Mouse (Mus musculus) midbrain, embryonic 15.5 days (tissue): ENCODE results near the gene Scrg1. TPM values are rescaled to one million over a fixed set of nuclear protein-coding genes. Genes with fewer than 3 reads are reported as not detected.
"Not testable (repeated sequence)": the region's sequence is repeated elsewhere in the genome, so short reads cannot be mapped to it uniquely, and the experiment has no call there.

Experiments
- ATAC-seq: fragments of 200-750 bp; cut with Nextera tagmentation; replicated peaks from 2 replicates; pipeline ENCODE4 v1.8.0; 2017; ENCODE audit warnings: moderate TSS enrichment
- H3K27ac ChIP-seq: fragments of 300-500 bp; sonication (generic); 2 replicates; pipeline ENCODE4 v1.5.1; 2015; ENCODE audit warnings: mild to moderate bottlenecking, inconsistent platforms
- H3K27me3 ChIP-seq: fragments of 300-500 bp; sonication (generic); replicated peaks from 2 replicates; pipeline ENCODE4 v1.6.1; 2015; ENCODE audit warnings: inconsistent platforms
- H3K36me3 ChIP-seq: fragments of 300-500 bp; sonication (generic); replicated peaks from 2 replicates; pipeline ENCODE4 v1.6.1; 2015; ENCODE audit warnings: inconsistent platforms
- H3K4me1 ChIP-seq: fragments of 300-500 bp; sonication (generic); 2 replicates; pipeline ENCODE4 v1.6.1; 2015; ENCODE audit warnings: inconsistent platforms
- H3K4me2 ChIP-seq: fragments of 300-500 bp; sonication (generic); 2 replicates; pipeline ENCODE4 v1.6.1; 2015; ENCODE audit warnings: inconsistent platforms, mild to moderate bottlenecking, moderate library complexity
- H3K4me3 ChIP-seq: fragments of 300-500 bp; sonication (generic); 2 replicates; pipeline ENCODE4 v1.5.1; 2015; ENCODE audit warnings: mild to moderate bottlenecking, inconsistent platforms
- H3K9ac ChIP-seq: fragments of 300-500 bp; sonication (generic); 2 replicates; pipeline ENCODE4 v1.6.1; 2015; ENCODE audit warnings: mild to moderate bottlenecking, inconsistent platforms
- H3K9me3 ChIP-seq: fragments of 300-500 bp; sonication (generic); 2 replicates; pipeline ENCODE4 v1.6.1; 2016; ENCODE audit warnings: inconsistent platforms
- WGBS: fragments of 180-500 bp; shearing (Covaris S2); methylation state at CpG from one replicate; pipeline ENCODE4 v1.1.7; 2015; ENCODE audit warnings: mixed read lengths; 5-methylcytosine and 5-hydroxymethylcytosine counted together
- polyA plus RNA-seq: library from polyadenylated mRNA; unstranded; fragments of >200 nt; fragmentation: Nextera tagmentation; extraction: Ambion mirVana; gene quantifications from 2 replicates; pipeline ENCODE4 v1.2.1, GENCODE M21; 2015

The Scrg1 gene
- 8.1 and 8.5 TPM in 2 replicates for polyA plus RNA-seq

DNA sequence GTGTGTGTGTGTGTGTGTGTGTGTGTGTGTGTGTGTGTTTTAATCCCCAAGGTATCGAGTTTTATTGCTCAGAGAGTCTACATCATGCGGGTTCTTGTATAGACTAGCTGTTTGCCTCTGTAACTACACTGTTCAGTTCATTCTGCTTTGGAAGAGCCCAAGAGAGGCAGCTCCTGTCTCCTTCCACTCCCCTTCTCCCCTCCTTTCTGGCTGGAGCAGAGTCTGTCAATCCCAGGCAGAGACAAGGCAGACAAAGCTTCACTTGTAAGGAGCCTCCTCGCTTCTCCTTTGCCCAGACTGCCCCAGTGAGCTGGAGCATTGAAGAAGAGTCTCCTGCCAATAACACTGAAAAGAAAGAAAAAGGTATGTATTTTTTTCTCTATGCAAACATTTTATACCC lies at the start of gene Scrg1:
TSS of gene Scrg1 (plus strand) at position 159 of the 400 bp plus-strand sequence.
- no peaks in the 10 kb centered on the region for H3K27me3 ChIP-seq
- no peak within 1 kb of the TSS for H3K27ac ChIP-seq
- 0 out of 2 replicates have a peak, but pooled peaks have one; percentile 60 for ATAC-seq
- no peak within 1 kb of the TSS for H3K4me2 ChIP-seq
- WGBS, result 70% methylated on average over 3 of the region's 3 CpGs
- no peaks in the 10 kb centered on the region for H3K4me1 ChIP-seq
- no peak within 1 kb of the TSS for H3K4me3 ChIP-seq
- no peak within 1 kb of the TSS for H3K9ac ChIP-seq
- H3K9me3 ChIP-seq, result no peaks in the 10 kb centered on the region
- no peaks in the 10 kb centered on the region for H3K36me3 ChIP-seq

GRCm38 (mm10) chr8:57406366-57406765 lies 49.4 kb upstream of the Scrg1 start:
- H3K9me3 ChIP-seq, result no peaks in the 10 kb centered on the region
- no peak overlapping the region for H3K27ac ChIP-seq
- no peaks in the 10 kb centered on the region for H3K36me3 ChIP-seq
- H3K4me2 ChIP-seq, result no peak overlapping the region
- peaks cover 4% of the 10 kb centered on the region for H3K27me3 ChIP-seq
- no peak for ATAC-seq
- H3K4me1 ChIP-seq, result peaks cover 14% of the 10 kb centered on the region
- H3K4me3 ChIP-seq, result no peak overlapping the region
- WGBS, result 84% methylated on average over 4 of the region's 4 CpGs
- H3K9ac ChIP-seq, result no peak overlapping the region

GRCm38 (mm10) chr8:57409333-57409732 lies 46.4 kb upstream of the Scrg1 start:
- Histone ChIP-seq H3K4me1 (peaks cover 14% of the 10 kb centered on the region), H3K4me2 (no peak overlapping the region), H3K4me3 (no peak overlapping the region), H3K9me3 (no peaks in the 10 kb centered on the region), H3K9ac (no peak overlapping the region), H3K36me3 (no peaks in the 10 kb centered on the region), H3K27ac (no peak overlapping the region), H3K27me3 (peaks cover 4% of the 10 kb centered on the region)
- 27% methylated on average over 2 of the region's 2 CpGs for WGBS
- ATAC-seq, result 0 out of 2 replicates have a peak, but pooled peaks have one; percentile 12

DNA sequence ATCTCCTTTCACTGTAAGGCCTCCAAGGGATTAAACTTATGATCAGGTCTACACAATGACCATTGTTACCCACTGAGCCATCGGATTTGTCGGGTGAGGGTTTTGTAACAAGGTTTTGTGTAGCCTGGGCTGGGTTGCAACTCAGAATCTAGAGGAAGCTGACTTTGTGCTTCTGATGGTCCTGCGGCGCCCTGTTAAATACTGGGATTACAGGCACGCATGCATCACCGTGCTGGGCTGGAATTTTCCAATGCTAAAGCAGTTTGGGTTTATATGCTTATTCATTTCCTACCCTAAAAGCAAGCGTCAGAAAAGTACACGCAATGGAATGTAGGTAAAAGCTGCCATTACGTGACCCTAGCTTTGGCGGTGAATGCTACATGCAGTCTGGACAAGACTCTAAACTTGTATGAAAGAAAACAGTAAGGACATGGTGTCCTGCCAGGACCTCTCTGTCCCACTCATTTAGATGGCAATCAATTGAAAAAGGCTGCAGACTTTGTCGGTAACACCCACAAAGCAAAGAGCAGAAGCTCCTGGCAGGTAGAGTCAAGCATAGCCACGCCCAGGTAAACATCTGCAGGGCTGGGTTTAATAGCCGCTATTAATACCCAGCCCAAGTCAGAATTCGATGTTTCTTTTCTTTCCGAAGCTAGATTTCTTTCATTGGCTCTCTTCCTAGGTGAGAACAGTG lies 45.8 kb upstream of the Scrg1 start:
- peak; percentile 46 for ATAC-seq

GRCm38 (mm10) chr8:57410473-57410863 lies 45.3 kb upstream of the Scrg1 start:
- Histone ChIP-seq H3K27me3 (peaks cover 4% of the 10 kb centered on the region), H3K4me1 (peaks cover 14% of the 10 kb centered on the region), H3K9ac (no peak overlapping the region; the same call in 1 of the 2 replicates), H3K4me3 (peak overlapping the region; percentile 16), H3K36me3 (no peaks in the 10 kb centered on the region), H3K27ac (peak overlapping the region; percentile 6; the same call in 1 of the 2 replicates), H3K4me2 (peak overlapping the region; percentile 45), H3K9me3 (no peaks in the 10 kb centered on the region)
- WGBS, result 3% methylated on average over 16 of the region's 16 CpGs
- peak; percentile 81 for ATAC-seq

More for the DNA sequence above, 45.8 kb upstream of the Scrg1 start:
- Histone ChIP-seq H3K9ac (no peak overlapping the region; the same call in 1 of the 2 replicates), H3K27me3 (peaks cover 4% of the 10 kb centered on the region), H3K9me3 (no peaks in the 10 kb centered on the region), H3K27ac (peak overlapping the region; percentile 6; the same call in 1 of the 2 replicates), H3K4me1 (peaks cover 14% of the 10 kb centered on the region), H3K4me2 (peak overlapping the region; percentile 45), H3K36me3 (no peaks in the 10 kb centered on the region), H3K4me3 (peak overlapping the region; percentile 16)
- 10% methylated on average over 15 of the region's 15 CpGs for WGBS

- H3K4me1 ChIP-seq, result peaks cover 14% of the 10 kb centered on the region
- no peak overlapping the region for H3K4me2 ChIP-seq
- H3K9me3 ChIP-seq, result no peaks in the 10 kb centered on the region
- WGBS, result 83% methylated on average over 6 of the region's 6 CpGs
- no peaks in the 10 kb centered on the region for H3K36me3 ChIP-seq
- H3K9ac ChIP-seq, result no peak overlapping the region
- peaks cover 4% of the 10 kb centered on the region for H3K27me3 ChIP-seq
- H3K4me3 ChIP-seq, result no peak overlapping the region
- no peak for ATAC-seq
- no peak overlapping the region for H3K27ac ChIP-seq
These were observed 44.4 kb upstream of the Scrg1 start for GRCm38 (mm10) chr8:57411366-57411765.

DNA sequence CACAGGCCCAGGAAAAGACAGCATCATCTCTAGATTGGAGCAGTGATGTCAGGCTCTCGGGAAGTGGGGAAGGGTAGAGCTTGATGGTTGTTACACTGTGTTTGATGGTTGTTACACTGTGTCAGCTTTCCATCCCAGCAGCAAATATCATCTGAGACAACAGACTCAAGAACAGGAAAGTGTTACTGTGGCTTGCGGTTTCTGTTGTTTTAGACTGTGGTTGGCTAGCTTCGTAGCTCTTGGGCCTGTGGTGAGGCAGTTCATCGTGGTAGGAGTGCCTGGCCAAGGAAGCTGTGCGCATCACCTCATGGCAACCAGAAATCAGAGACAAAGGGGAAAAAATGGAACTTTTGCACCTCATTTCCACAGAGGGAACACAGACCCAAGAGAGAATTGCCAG lies 38.9 kb upstream of the Scrg1 start:
- Histone ChIP-seq H3K4me3 (no peak overlapping the region), H3K36me3 (no peaks in the 10 kb centered on the region), H3K4me1 (no peaks in the 10 kb centered on the region), H3K4me2 (no peak overlapping the region), H3K27me3 (no peaks in the 10 kb centered on the region), H3K9me3 (no peaks in the 10 kb centered on the region), H3K9ac (no peak overlapping the region), H3K27ac (no peak overlapping the region)
- WGBS, result 93% methylated on average over 5 of the region's 5 CpGs
- no peak for ATAC-seq

GRCm38 (mm10) chr8:57426074-57426473 lies 29.6 kb upstream of the Scrg1 start:
- Histone ChIP-seq H3K9me3 (no peaks in the 10 kb centered on the region), H3K36me3 (no peaks in the 10 kb centered on the region), H3K4me3 (no peak overlapping the region), H3K4me2 (no peak overlapping the region), H3K4me1 (0 out of 2 replicates have a peak, but pooled peaks cover 4% of the 10 kb centered on the region), H3K27me3 (peaks cover 10% of the 10 kb centered on the region; the same call in 1 of the 2 replicates), H3K9ac (no peak overlapping the region), H3K27ac (no peak overlapping the region)
- no peak; the same call in 1 of the 2 replicates for ATAC-seq
- WGBS, result 18% methylated on average over 3 of the region's 3 CpGs

GRCm38 (mm10) chr8:57427581-57428366 lies 27.9 kb upstream of the Scrg1 start:
- Histone ChIP-seq H3K4me3 (no peak overlapping the region), H3K4me2 (no peak overlapping the region), H3K27ac (no peak overlapping the region), H3K27me3 (peaks cover 10% of the 10 kb centered on the region; the same call in 1 of the 2 replicates), H3K4me1 (0 out of 2 replicates have a peak, but pooled peaks cover 4% of the 10 kb centered on the region), H3K36me3 (no peaks in the 10 kb centered on the region), H3K9ac (no peak overlapping the region), H3K9me3 (no peaks in the 10 kb centered on the region)
- WGBS, result 65% methylated on average over 18 of the region's 18 CpGs
- no peak for ATAC-seq

DNA sequence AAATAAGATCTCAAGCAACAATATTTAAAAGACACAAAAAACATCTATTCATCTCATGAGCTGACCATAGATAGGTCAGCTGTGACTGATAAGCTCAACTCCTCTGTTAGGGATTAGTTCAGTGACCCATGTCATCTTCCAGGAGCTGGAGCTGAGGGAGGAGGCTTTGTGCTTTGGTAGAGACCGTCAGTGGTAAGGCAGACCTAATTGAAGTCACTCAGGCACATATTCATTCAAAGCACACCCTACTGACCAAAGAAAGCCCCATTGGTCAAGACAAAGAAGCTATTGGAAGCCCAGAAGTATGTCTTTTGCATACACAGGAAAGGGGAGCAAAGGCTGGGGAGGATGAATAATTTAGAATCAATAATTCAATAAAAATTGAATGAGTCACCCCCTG lies 27.2 kb upstream of the Scrg1 start:
- WGBS, result 2% methylated on average over 1 of the region's 1 CpGs
- 0 out of 2 replicates have a peak overlapping the region, but pooled peaks have one; percentile 39 for H3K4me2 ChIP-seq

DNA sequence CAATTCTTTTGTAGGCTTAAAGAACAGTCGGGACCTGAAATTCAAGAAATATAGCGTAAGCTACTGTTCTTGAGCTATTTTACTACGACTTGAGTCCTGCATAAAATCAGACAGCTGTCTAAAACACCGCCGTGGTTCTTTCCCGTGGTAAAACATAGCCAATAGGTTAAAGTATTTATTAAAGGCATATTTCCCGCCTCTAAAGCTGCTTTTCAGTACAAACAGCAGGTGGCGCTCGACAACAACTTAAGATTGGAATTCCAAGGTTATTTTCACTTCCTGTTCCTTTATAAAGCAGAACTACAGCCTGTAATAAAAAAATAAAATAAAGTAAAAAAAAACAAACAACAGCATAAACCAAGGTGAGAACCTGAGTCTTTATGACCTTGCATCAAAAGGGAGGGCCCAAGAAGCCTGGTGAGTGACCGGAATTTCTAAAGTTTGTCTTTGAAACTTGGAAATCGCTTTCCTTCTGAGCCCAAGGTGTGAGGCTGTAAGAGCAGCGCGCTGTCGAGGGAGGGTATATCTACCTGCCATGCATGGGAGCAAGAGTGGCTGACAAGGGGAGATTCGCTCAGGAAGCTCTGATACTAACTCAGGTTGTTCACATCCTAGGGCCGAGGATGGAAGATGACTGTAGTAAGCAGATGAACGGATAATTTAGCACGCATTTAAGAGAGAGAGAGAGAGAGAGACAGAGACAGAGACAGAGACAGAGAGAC lies 26.4 kb upstream of the Scrg1 start:
- H3K9ac ChIP-seq, result no peak overlapping the region
- peak; percentile 65 for ATAC-seq
- no peaks in the 10 kb centered on the region for H3K9me3 ChIP-seq
- WGBS, result 34% methylated on average over 18 of the region's 18 CpGs
- 0 out of 2 replicates have a peak, but pooled peaks cover 4% of the 10 kb centered on the region for H3K4me1 ChIP-seq
- H3K4me3 ChIP-seq, result no peak overlapping the region
- H3K27ac ChIP-seq, result no peak overlapping the region
- no peaks in the 10 kb centered on the region for H3K36me3 ChIP-seq
- H3K4me2 ChIP-seq, result peak overlapping the region; percentile 39
- peaks cover 10% of the 10 kb centered on the region; the same call in 1 of the 2 replicates for H3K27me3 ChIP-seq

More for the DNA sequence above, 27.2 kb upstream of the Scrg1 start:
- Histone ChIP-seq H3K9ac (no peak overlapping the region), H3K4me3 (no peak overlapping the region), H3K27me3 (peaks cover 10% of the 10 kb centered on the region; the same call in 1 of the 2 replicates), H3K4me1 (0 out of 2 replicates have a peak, but pooled peaks cover 4% of the 10 kb centered on the region), H3K9me3 (no peaks in the 10 kb centered on the region), H3K27ac (no peak overlapping the region), H3K36me3 (no peaks in the 10 kb centered on the region)
- ATAC-seq, result peak; percentile 41; the same call in 1 of the 2 replicates

- H3K27me3 ChIP-seq, ATAC-seq, H3K9ac ChIP-seq, H3K36me3 ChIP-seq, H3K9me3 ChIP-seq, H3K4me1 ChIP-seq, H3K4me2 ChIP-seq, H3K27ac ChIP-seq, H3K4me3 ChIP-seq: not testable (repeated sequence)
- WGBS, result 67% methylated on average over 5 of the region's 5 CpGs
These were observed 25.8 kb upstream of the Scrg1 start for GRCm38 (mm10) chr8:57429888-57430274.
